Mouse (Mus musculus) kidney, adult 2 months (tissue): ENCODE data around the gene Sh3kbp1.

ENCODE experiments used
- CTCF ChIP-seq: fragments of 200-500 bp; conservative IDR thresholded peaks from 2 replicates; pipeline ENCODE4 v1.5.1; 2011; ENCODE audit warnings: low read depth, mild to moderate bottlenecking, control low read depth, low read length, moderate library complexity, mixed read lengths; ENCODE audit not compliant: insufficient read depth, insufficient read length
- POLR2A ChIP-seq: fragments of 200-500 bp; IDR thresholded peaks from one replicate; pipeline ENCODE4 v1.6.1; 2011; ENCODE audit warnings: low read depth, low read length, control low read depth

DNA sequence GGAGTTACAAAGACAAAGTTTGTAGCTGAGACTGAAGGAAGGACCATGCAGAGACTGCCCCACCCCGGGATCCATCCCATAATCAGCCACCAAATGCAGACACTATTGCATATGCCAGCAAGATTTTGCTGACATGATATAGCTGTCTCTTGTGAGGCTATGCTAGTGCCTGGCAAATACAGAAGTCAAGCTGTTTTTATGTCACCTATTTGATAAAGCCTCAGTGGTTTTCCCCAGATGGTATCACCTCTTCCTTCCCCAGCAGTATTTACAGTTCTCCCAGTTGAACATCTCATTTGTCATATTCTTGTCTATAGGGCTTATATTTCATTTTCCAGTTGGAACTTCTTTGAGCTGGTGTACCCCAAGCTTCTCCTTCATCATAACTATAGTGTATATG is 280.6 kb downstream of the Sh3kbp1 start:
- no peak for TF ChIP-seq CTCF
- no peak for TF ChIP-seq POLR2A
